Mouse (Mus musculus) stomach, postnatal 0 days (tissue): ENCODE measurements around the gene Tshz2.

Source experiments
- CTCF ChIP-seq: IDR thresholded peaks from 2 replicates; pipeline ENCODE4 v1.5.1; 2016; ENCODE audit warnings: antibody characterized with exemption, low read depth, mild to moderate bottlenecking, moderate library complexity
- EP300 ChIP-seq: optimal IDR thresholded peaks from 2 replicates; pipeline ENCODE3; 2016; ENCODE audit warnings: antibody characterized with exemption

DNA sequence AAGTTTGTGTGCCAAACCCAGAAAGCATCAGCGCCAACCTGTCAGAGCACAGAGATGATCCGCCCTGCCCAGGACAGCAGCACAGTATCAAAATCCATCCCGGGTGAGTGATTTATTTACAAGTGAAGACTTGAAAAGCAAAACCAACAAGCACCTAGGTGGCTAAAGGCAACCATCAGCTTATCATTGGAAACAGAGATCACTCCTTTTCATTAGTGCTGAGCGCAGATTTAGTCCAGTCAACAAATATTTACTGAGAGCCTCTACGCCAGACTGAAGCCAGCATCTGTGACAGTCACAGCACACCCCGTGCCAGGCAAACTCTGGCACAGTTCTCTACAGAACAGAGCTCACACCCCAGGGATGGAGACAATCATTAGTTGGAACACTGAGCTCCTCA, 169.4 kb downstream of the Tshz2 start:
- no peak for TF ChIP-seq EP300
- no peak for TF ChIP-seq CTCF
